Mouse (Mus musculus) T-helper 17 cell (primary cell): ENCODE measurements around the gene H2afx.

Experiments
- in situ Hi-C, 2 experiments: fragments of 300-600 bp; cut with MboI, MseI; formaldehyde crosslinking; loops; 1 replicate in 1 of 2; 2 replicates in 1 of 2; pipeline ENCODE4 v1.15.1; 2025; ENCODE audit warnings: high pct_unique_total_duplicates in 2 of 2

H2afx gene

GRCm38 (mm10) chr9:44334396-44335330 is at the start of gene H2afx:
H2afx (plus strand) TSS chr9:44334694.
- in situ Hi-C loops, result loop anchor here in 1 of 2 experiments (5.0 kb wide), 1 partner anchor 97 kb away; no protein-coding TSS in a partner anchor

GRCm38 (mm10) chr9:44286256-44286850 is 48.1 kb upstream of the H2afx start:
- in situ Hi-C loops, result no loop called here

GRCm38 (mm10) chr9:44287003-44287400 is 47.5 kb upstream of the H2afx start:
- in situ Hi-C loops, result no loop called here

- in situ Hi-C loops, result no loop called here
These were observed 47.0 kb upstream of the H2afx start for GRCm38 (mm10) chr9:44287401-44288075.

GRCm38 (mm10) chr9:44288076-44288958 is 46.2 kb upstream of the H2afx start, which contains the start of gene Abcg4:
Abcg4 (minus strand) TSS chr9:44288615.
- in situ Hi-C loops, result no loop called here

- in situ Hi-C loops, result no loop called here
These were observed 45.6 kb upstream of the H2afx start for GRCm38 (mm10) chr9:44288959-44289291.

GRCm38 (mm10) chr9:44292490-44292889 is 42.0 kb upstream of the H2afx start:
- in situ Hi-C loops, result no loop called here

GRCm38 (mm10) chr9:44300001-44300400 is 34.5 kb upstream of the H2afx start:
- in situ Hi-C loops, result loop anchor here in 1 of 2 experiments (10.0 kb wide), 1 partner anchor 1865 kb away; no protein-coding TSS in a partner anchor

GRCm38 (mm10) chr9:44305466-44306079 is 28.9 kb upstream of the H2afx start, which contains the start of gene Hinfp:
Hinfp (minus strand) TSS chr9:44305671.
- in situ Hi-C loops, result loop anchor here in 1 of 2 experiments (10.0 kb wide), 1 partner anchor 1871 kb away; no protein-coding TSS in a partner anchor

GRCm38 (mm10) chr9:44306532-44306931 is 28.0 kb upstream of the H2afx start:
- in situ Hi-C loops, result loop anchor here in 1 of 2 experiments (10.0 kb wide), 1 partner anchor 1872 kb away; no protein-coding TSS in a partner anchor

- in situ Hi-C loops, result loop anchor here in 1 of 2 experiments (10.0 kb wide), 1 partner anchor 1872 kb away; no protein-coding TSS in a partner anchor
These were observed 27.2 kb upstream of the H2afx start for GRCm38 (mm10) chr9:44307248-44307647.

- in situ Hi-C loops, result loop anchor here in 1 of 2 experiments (10.0 kb wide), 1 partner anchor 1875 kb away; no protein-coding TSS in a partner anchor
These were observed 24.7 kb upstream of the H2afx start for GRCm38 (mm10) chr9:44309756-44310155.

- in situ Hi-C loops, result no loop called here
These were observed 23.8 kb upstream of the H2afx start for GRCm38 (mm10) chr9:44310750-44311135.

- in situ Hi-C loops, result no loop called here
These were observed 23.1 kb upstream of the H2afx start for GRCm38 (mm10) chr9:44311136-44312134.

- in situ Hi-C loops, result no loop called here
These were observed 20.8 kb upstream of the H2afx start for GRCm38 (mm10) chr9:44313476-44314256.

GRCm38 (mm10) chr9:44314257-44314547 is 20.3 kb upstream of the H2afx start:
- in situ Hi-C loops, result no loop called here

GRCm38 (mm10) chr9:44314910-44315309 is 19.6 kb upstream of the H2afx start:
- in situ Hi-C loops, result no loop called here

GRCm38 (mm10) chr9:44317452-44317851 is 17.0 kb upstream of the H2afx start:
- in situ Hi-C loops, result no loop called here
